Mouse (Mus musculus): Measurements from ENCODE around the gene Atf6.

Atf6 gene

GRCm38 (mm10) chr1:170884390-170884789, 16.8 kb upstream of the Atf6 start:
- DNase-seq (ENCODE audit: low spot score in 2 of 2), result no peak

- DNase-seq (ENCODE audit: low spot score in 2 of 2), result no peak
Observed at GRCm38 (mm10) chr1:170882915-170883485, 15.4 kb upstream of the Atf6 start.

GRCm38 (mm10) chr1:170876906-170877305, 9.3 kb upstream of the Atf6 start:
- DNase-seq (ENCODE audit: low spot score in 2 of 2), result no peak

GRCm38 (mm10) chr1:170875676-170876075, 8.1 kb upstream of the Atf6 start:
- DNase-seq (ENCODE audit: low spot score in 2 of 2), result no peak

GRCm38 (mm10) chr1:170871961-170872360, 4.4 kb upstream of the Atf6 start:
- no peak for DNase-seq (ENCODE audit: low spot score in 2 of 2)

- DNase-seq (ENCODE audit: low spot score in 2 of 2), result no peak
Observed at GRCm38 (mm10) chr1:170871402-170871801, 3.8 kb upstream of the Atf6 start.

GRCm38 (mm10) chr1:170868905-170869283, 1.3 kb upstream of the Atf6 start:
- DNase-seq (ENCODE audit: low spot score in 2 of 2), result no peak

GRCm38 (mm10) chr1:170868107-170868904, 735 bp upstream of the Atf6 start:
- DNase-seq (ENCODE audit: low spot score in 2 of 2), result peak; percentile 74 to 83

GRCm38 (mm10) chr1:170866992-170867690, 430 bp downstream of the Atf6 start:
- DNase-seq (ENCODE audit: low spot score in 2 of 2), result peak in 1 of 2 experiments; percentile 40

- no peak for DNase-seq (ENCODE audit: low spot score in 2 of 2)
Observed at GRCm38 (mm10) chr1:170865406-170865805, 2.2 kb downstream of the Atf6 start.

GRCm38 (mm10) chr1:170864754-170865153, 2.8 kb downstream of the Atf6 start:
- no peak for DNase-seq (ENCODE audit: low spot score in 2 of 2)

- DNase-seq (ENCODE audit: low spot score in 2 of 2), result no peak
Observed at GRCm38 (mm10) chr1:170864234-170864633, 3.3 kb downstream of the Atf6 start.

GRCm38 (mm10) chr1:170863033-170863432, 4.5 kb downstream of the Atf6 start:
- DNase-seq (ENCODE audit: low spot score in 2 of 2), result no peak

GRCm38 (mm10) chr1:170862435-170862717, 5.2 kb downstream of the Atf6 start:
- DNase-seq (ENCODE audit: low spot score in 2 of 2), result no peak

GRCm38 (mm10) chr1:170861671-170862434, 5.7 kb downstream of the Atf6 start:
- no peak for DNase-seq (ENCODE audit: low spot score in 2 of 2)

- no peak for DNase-seq (ENCODE audit: low spot score in 2 of 2)
Observed at GRCm38 (mm10) chr1:170858872-170859271, 8.7 kb downstream of the Atf6 start.

GRCm38 (mm10) chr1:170857369-170857768, 10.2 kb downstream of the Atf6 start:
- DNase-seq (ENCODE audit: low spot score in 2 of 2), result no peak

- no peak for DNase-seq (ENCODE audit: low spot score in 2 of 2)
Observed at GRCm38 (mm10) chr1:170855056-170855760, 12.4 kb downstream of the Atf6 start.

- no peak for DNase-seq (ENCODE audit: low spot score in 2 of 2)
Observed at GRCm38 (mm10) chr1:170853604-170854003, 14.0 kb downstream of the Atf6 start.

GRCm38 (mm10) chr1:170850637-170851624, 16.6 kb downstream of the Atf6 start:
- DNase-seq (ENCODE audit: low spot score in 2 of 2), result no peak

All from heart, adult 9 months (tissue).